Mouse (Mus musculus) spleen, adult 2 months (tissue): Measurements from ENCODE around the gene Abhd14a. TPM values are rescaled to one million over a fixed set of nuclear protein-coding genes. Genes with fewer than 3 reads are reported as not detected.

Experiments used
- DNase-seq, 2 experiments: peaks; one replicate each; pipeline versions ENCODE4 v3.0.0 to v3.0.0-alpha.2; 2012 to 2021; ENCODE audit warnings: low spot score in 2 of 2, low read depth in 1 of 2
- H3K27ac ChIP-seq: fragments of 200-500 bp; 2 replicates; pipeline ENCODE4 v1.5.1; 2012; ENCODE audit warnings: low read length, inconsistent platforms; ENCODE audit not compliant: insufficient read depth
- H3K27me3 ChIP-seq: fragments of 200-500 bp; 2 replicates; pipeline ENCODE4 v1.6.1; 2012; ENCODE audit warnings: mild to moderate bottlenecking, moderate library complexity, low read length, inconsistent platforms; ENCODE audit not compliant: control insufficient read depth, insufficient read depth
- H3K36me3 ChIP-seq: fragments of 200-500 bp; 2 replicates; pipeline ENCODE4 v1.6.1; 2012; ENCODE audit warnings: mild to moderate bottlenecking, low read length, inconsistent platforms; ENCODE audit not compliant: control insufficient read depth, insufficient read depth
- H3K4me1 ChIP-seq: fragments of 200-500 bp; 2 replicates; pipeline ENCODE4 v1.6.1; 2011; ENCODE audit warnings: inconsistent platforms; ENCODE audit not compliant: control insufficient read depth, insufficient read depth, insufficient read length
- H3K4me3 ChIP-seq: fragments of 200-500 bp; 2 replicates; pipeline ENCODE4 v1.5.1; 2011; ENCODE audit warnings: mild to moderate bottlenecking, inconsistent platforms; ENCODE audit not compliant: insufficient read depth, insufficient read length; ENCODE audit errors: extremely low read depth
- CTCF ChIP-seq: fragments of 200-500 bp; IDR thresholded peaks from 2 replicates; pipeline ENCODE4 v1.5.1; 2011; ENCODE audit warnings: mild to moderate bottlenecking, inconsistent platforms; ENCODE audit not compliant: insufficient read depth, insufficient read length, insufficient replicate concordance; ENCODE audit errors: extremely low read depth
- POLR2A ChIP-seq: fragments of 200-500 bp; IDR thresholded peaks from 2 replicates; pipeline ENCODE4 v1.6.1; 2011; ENCODE audit warnings: low read depth, low read length, inconsistent platforms
- whole genome bisulfite sequencing: fragments of 180-500 bp; shearing (Covaris S2); methylation state at CpG from one replicate; pipeline ENCODE4 v1.1.7; 2018; 5-methylcytosine and 5-hydroxymethylcytosine counted together
- polyA plus RNA-seq: library from polyadenylated mRNA; depleted of rRNA; stranded (reverse); fragments of >200 nt; gene quantifications from 2 replicates; pipeline ENCODE4 v1.2.3, GENCODE M21; 2012

Abhd14a gene
- polyA plus RNA-seq, 1 experiment = 11.5 TPM

DNA sequence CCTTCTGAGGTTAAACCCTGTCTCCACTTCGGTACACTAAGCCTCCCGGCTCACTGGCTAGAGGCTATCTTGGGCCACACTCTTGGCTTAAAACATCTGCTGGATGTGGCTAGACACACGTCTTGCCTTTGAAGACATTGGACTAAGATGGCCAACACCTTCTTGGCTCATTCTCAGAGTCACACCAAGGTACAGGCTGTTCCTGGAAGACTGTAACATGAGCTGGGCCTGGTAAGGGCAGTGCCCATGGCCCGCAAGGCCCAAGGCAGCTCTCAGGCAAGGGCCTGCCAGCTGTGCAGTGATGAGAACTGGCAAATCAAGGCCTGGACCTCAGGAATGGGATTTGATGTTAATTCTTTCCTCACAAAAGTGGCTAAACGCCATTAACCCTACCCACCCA lies 33.9 kb downstream of the Abhd14a start:
- Histone ChIP-seq H3K27me3 (no peaks in the 10 kb centered on the region), H3K36me3 (no peaks in the 10 kb centered on the region), H3K27ac (no peak overlapping the region), H3K4me3 (no peak overlapping the region), H3K4me1 (peaks cover 11% of the 10 kb centered on the region; the same call in 1 of the 2 replicates)
- WGBS = 90% methylated on average over 5 of the region's 5 CpGs
- TF ChIP-seq CTCF (no peak), POLR2A (no peak)
- no peak for DNase-seq

DNA sequence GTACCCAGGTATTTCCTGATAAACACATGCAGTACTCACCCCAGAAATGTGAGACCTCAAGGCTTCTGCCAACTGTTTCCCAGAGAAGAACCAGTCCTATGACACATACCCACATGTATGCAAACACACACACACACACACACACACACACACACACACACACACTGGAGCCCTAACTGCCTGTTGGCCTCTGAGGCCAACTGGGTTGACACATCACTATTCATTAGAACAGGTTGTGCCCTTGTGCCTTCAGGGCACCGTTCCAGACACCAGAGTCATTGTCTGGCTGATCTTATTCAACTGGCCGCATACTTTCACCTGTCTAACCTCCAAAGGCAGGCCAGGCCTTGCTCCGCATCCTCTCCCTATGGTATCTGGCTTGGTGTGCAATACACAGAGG lies 35.3 kb downstream of the Abhd14a start:
- WGBS = 86% methylated on average over 3 of the region's 3 CpGs
- no peak overlapping the region for H3K4me3 ChIP-seq
- H3K27ac ChIP-seq = no peak overlapping the region
- no peaks in the 10 kb centered on the region for H3K27me3 ChIP-seq
- DNase-seq = no peak
- peaks cover 11% of the 10 kb centered on the region; the same call in 1 of the 2 replicates for H3K4me1 ChIP-seq
- no peak for TF ChIP-seq POLR2A
- TF ChIP-seq CTCF = no peak
- no peaks in the 10 kb centered on the region for H3K36me3 ChIP-seq

DNA sequence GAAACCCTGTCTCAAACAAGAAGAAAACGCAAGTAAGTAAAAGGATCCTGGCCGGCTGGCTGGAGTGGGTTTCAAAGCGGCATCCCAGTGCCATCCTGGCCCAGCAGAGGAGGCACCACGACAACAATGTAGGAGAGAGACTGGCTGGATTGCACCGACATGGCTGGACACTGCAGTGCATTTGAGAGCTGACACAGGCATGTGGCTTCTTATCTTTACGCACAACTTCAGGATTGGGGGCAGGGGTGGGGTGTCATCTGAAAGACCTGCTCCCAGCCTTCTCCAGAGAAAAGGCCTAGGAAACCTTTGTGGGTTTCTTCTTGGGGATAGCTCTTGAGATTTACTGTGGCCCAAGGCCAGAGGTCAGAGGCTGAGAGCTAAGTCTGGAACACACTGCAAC lies 35.7 kb downstream of the Abhd14a start:
- H3K27me3 ChIP-seq = no peaks in the 10 kb centered on the region
- no peak overlapping the region for H3K4me3 ChIP-seq
- no peak overlapping the region for H3K27ac ChIP-seq
- H3K36me3 ChIP-seq = no peaks in the 10 kb centered on the region
- 53% methylated on average over 6 of the region's 6 CpGs for WGBS
- no peak for DNase-seq
- no peak for TF ChIP-seq CTCF
- TF ChIP-seq POLR2A = no peak
- peaks cover 11% of the 10 kb centered on the region; the same call in 1 of the 2 replicates for H3K4me1 ChIP-seq

DNA sequence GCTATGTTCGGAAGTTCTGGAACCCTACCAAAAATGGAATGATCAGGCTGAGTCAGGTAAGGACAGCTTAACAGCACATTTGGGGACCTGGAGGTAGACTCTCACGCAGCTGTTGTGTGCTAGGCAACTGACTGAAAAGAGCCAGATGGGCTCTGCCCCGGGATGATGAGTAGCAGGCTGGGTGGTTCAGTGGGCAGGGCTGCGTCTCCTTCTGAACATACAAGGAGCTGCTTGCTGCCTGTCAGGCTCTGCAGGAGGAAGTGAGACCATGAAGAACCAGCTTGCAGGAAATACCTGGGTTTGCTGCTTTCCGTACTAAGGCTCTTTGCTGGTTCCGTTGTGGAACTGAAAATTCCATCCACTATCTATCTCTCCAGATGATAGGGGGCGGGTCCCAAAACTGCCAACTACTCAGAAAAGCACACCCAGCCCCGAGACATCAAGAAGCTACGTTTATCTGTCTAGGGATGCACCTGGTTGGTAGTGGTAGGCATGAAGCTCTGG lies 36.3 kb downstream of the Abhd14a start:
- Histone ChIP-seq H3K4me1 (peaks cover 11% of the 10 kb centered on the region; the same call in 1 of the 2 replicates), H3K27ac (no peak overlapping the region), H3K27me3 (no peaks in the 10 kb centered on the region), H3K4me3 (no peak overlapping the region), H3K36me3 (no peaks in the 10 kb centered on the region)
- 12% methylated on average over 9 of the region's 9 CpGs for WGBS
- DNase-seq = peak in 1 of 2 experiments; percentile 23
- TF ChIP-seq CTCF (no peak), POLR2A (no peak)

DNA sequence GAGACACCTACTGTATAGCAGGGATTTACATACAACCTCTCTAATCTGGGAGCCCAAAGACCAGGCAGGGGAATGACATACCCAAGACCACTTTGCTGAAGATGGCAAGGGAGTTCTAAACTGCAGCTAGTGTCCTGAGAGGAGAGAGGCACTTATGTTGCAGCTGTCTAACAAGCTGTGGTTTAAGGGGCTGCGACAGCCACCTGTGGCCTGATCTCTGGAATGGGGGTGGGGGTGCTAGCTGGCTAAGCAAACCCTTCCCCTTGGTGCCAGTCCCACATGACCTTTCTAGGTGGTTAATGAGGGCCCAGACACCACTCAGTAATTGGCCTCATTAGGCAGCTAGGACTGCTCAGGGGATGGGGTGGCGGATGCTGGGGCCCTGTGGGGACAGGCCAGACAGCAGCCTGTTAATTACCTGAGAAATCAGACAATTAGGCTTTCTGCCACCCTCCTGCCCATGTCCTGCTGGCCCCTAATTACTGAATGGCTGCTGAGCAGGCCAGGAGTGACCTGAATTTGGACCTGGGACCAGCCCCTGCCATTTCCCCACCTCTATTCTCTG lies 37.3 kb downstream of the Abhd14a start:
- DNase-seq = no peak
- H3K4me1 ChIP-seq = peaks cover 11% of the 10 kb centered on the region; the same call in 1 of the 2 replicates
- 73% methylated on average over 2 of the region's 2 CpGs for WGBS
- H3K27me3 ChIP-seq = no peaks in the 10 kb centered on the region
- H3K27ac ChIP-seq = no peak overlapping the region
- H3K36me3 ChIP-seq = no peaks in the 10 kb centered on the region
- no peak overlapping the region for H3K4me3 ChIP-seq
- no peak for TF ChIP-seq POLR2A
- TF ChIP-seq CTCF = no peak

DNA sequence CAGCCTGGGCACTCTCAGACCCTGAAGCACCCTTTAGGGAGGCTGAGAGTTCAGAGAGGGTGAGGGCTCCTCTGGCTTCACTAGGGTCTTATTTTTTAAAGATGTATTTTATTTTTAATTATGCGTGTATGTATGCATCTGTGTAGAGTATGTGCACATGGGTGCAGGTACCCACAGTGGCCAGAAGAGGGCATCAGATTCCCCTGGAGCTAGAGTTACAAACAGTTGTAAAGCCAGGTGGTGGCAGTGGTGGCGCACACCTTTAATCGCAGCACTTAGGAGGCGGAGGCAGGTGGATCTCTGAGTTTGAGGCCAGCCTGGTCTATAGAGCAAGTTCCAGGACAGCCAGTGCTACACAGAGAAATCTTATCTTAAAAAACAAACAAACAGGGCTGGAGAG lies 38.4 kb downstream of the Abhd14a start:
- Histone ChIP-seq H3K27ac (no peak overlapping the region), H3K4me1 (peaks cover 11% of the 10 kb centered on the region; the same call in 1 of the 2 replicates), H3K27me3 (no peaks in the 10 kb centered on the region), H3K36me3 (no peaks in the 10 kb centered on the region), H3K4me3 (no peak overlapping the region)
- no peak for DNase-seq
- TF ChIP-seq POLR2A = no peak
- no peak for TF ChIP-seq CTCF
- 97% methylated on average over 4 of the region's 4 CpGs for WGBS

DNA sequence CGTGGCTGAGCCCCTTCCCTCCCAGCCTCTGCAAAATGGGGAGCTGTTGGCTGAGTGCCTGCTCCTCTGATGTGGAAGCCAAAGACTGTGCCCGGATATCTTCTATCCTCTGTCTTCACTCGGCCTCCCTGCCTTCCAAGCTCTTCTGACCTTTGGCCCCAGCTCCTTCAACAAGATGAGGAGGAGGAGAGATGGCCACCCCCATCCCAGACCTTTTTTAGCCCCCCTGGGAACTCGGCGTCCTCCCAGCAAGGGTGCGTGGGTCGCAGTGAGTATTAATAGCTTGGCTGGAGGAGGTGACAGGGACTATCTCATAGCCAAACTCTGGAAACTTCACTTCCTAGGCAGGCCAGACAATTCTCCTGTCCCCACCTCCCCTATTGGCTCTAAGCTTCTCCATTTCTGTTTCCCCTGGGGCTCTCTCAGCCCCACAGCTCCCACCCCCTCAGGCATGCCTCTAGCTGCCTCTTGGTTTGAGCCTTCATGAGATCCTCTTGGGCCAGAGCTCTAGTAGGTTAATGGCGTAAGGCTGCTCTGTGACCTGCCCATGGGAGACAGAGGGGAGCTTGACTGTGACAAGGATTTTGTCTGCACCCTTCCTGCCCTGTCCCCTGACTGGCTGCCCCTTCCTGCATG lies 40.9 kb downstream of the Abhd14a start:
- WGBS = 60% methylated on average over 8 of the region's 8 CpGs
- DNase-seq = peak in 1 of 2 experiments; percentile 9
- H3K4me1 ChIP-seq = peaks cover 7% of the 10 kb centered on the region; the same call in 1 of the 2 replicates
- H3K4me3 ChIP-seq = no peak overlapping the region
- H3K27me3 ChIP-seq = no peaks in the 10 kb centered on the region
- TF ChIP-seq CTCF (no peak), POLR2A (no peak)
- no peaks in the 10 kb centered on the region for H3K36me3 ChIP-seq
- H3K27ac ChIP-seq = no peak overlapping the region
